Mouse (Mus musculus): Measurements from ENCODE around the gene Gstm1.
"Not testable (repeated sequence)": the region's sequence is repeated elsewhere in the genome, so short reads cannot be mapped to it uniquely, and the experiment has no call there.

Gene Gstm1

GRCm38 (mm10) chr3:108022650-108023049 is 4.9 kb upstream of the Gstm1 start:
- ChIA-PET CTCF (interaction anchor here in 1 of 4 experiments (0.8 kb wide), 1 partner anchor 22 kb away, joined by 3 read pairs; the partner anchor contains the start of gene Gstm4), POLR2A (interaction anchor here in 1 of 4 experiments (1.3 kb wide), 1 partner anchor 74 kb away, joined by 3 read pairs; no protein-coding TSS in a partner anchor)

GRCm38 (mm10) chr3:108020351-108021022 is 2.7 kb upstream of the Gstm1 start:
- POLR2A ChIA-PET, result interaction anchor here in 1 of 4 experiments (1.0 kb wide), 1 partner anchor 89 kb away, joined by 3 read pairs; the partner anchor contains the start of gene Gstm7
- CTCF ChIA-PET, result not testable (repeated sequence)

- ChIA-PET POLR2A (interaction anchor here in 2 of 4 experiments (0.6 to 2.0 kb wide), 2 partner anchors 54 to 71 kb away, joined by 3 to 7 read pairs; no protein-coding TSS in a partner anchor), CTCF (interaction anchor here in 2 of 4 experiments (0.8 to 2.5 kb wide), 4 partner anchors 12 to 152 kb away, joined by 3 to 21 read pairs (median 4); partner anchors contain the start of gene Gstm6 (in 1 of the 2))
Observed at GRCm38 (mm10) chr3:108019226-108019625, 1.5 kb upstream of the Gstm1 start.

- ChIA-PET POLR2A (interaction anchor here in 3 of 4 experiments (0.6 to 7.8 kb wide), 46 partner anchors 11 to 441 kb away, joined by 3 to 71 read pairs (median 7); partner anchors contain the start of genes Gstm2 (in 3 of the 3), Gstm6 (in 3 of the 3), Gstm7 (in 3 of the 3) and Gnai3 (in 2 of the 3)), CTCF (interaction anchor here (0.6 to 2.5 kb wide), 22 partner anchors 17 to 154 kb away, joined by 3 to 21 read pairs (median 4); partner anchors contain the start of genes Gstm7 (in 3 of the 4), Gstm4 (in 2 of the 4), Gstm6 (in 2 of the 4) and Gnai3 (in 1 of the 4))
Observed at GRCm38 (mm10) chr3:108018190-108018820, 532 bp upstream of the Gstm1 start.

GRCm38 (mm10) chr3:108016468-108016867 is 1.3 kb downstream of the Gstm1 start:
- ChIA-PET CTCF (interaction anchor here in 2 of 4 experiments (0.9 to 1.8 kb wide), 2 partner anchors 15 to 28 kb away, joined by 10 to 14 read pairs; partner anchors contain the start of gene Gstm4 (in 1 of the 2)), POLR2A (interaction anchor here in 3 of 4 experiments (1.0 to 7.8 kb wide), 23 partner anchors 11 to 184 kb away, joined by 3 to 71 read pairs (median 8); partner anchors contain the start of genes Gstm4 (in 2 of the 3), Gstm6 (in 2 of the 3), Gstm7 (in 2 of the 3) and Gstm2 (in 1 of the 3))

GRCm38 (mm10) chr3:108014974-108015346 is 2.8 kb downstream of the Gstm1 start:
- POLR2A ChIA-PET, result interaction anchor here in 3 of 4 experiments (0.5 to 7.8 kb wide), 6 partner anchors 10 to 309 kb away, joined by 3 to 71 read pairs (median 4); partner anchors contain the start of gene Gstm2 (in 1 of the 3)
- CTCF ChIA-PET, result no interaction called here

- ChIA-PET POLR2A (interaction anchor here in 3 of 4 experiments (1.0 to 7.8 kb wide), 15 partner anchors 11 to 131 kb away, joined by 3 to 71 read pairs (median 9); partner anchors contain the start of genes Gstm2 (in 2 of the 3), Gnai3 (in 1 of the 3), Gstm3 (in 1 of the 3) and Gstm4 (in 1 of the 3)), CTCF (interaction anchor here in 1 of 4 experiments (1.7 kb wide), 1 partner anchor 71 kb away, joined by 4 read pairs; the partner anchor contains the start of gene Gstm6)
Observed at GRCm38 (mm10) chr3:108014098-108014973, 3.4 kb downstream of the Gstm1 start.

- CTCF ChIA-PET, result interaction anchor here in 1 of 4 experiments (1.7 kb wide), 1 partner anchor 70 kb away, joined by 4 read pairs; the partner anchor contains the start of gene Gstm6
- POLR2A ChIA-PET, result interaction anchor here in 3 of 4 experiments (0.6 to 7.8 kb wide), 28 partner anchors 10 to 448 kb away, joined by 3 to 71 read pairs (median 6); partner anchors contain the start of genes Gstm2 (in 3 of the 3), Gnai3 (in 2 of the 3), Gstm3 (in 2 of the 3) and Gstm6 (in 2 of the 3)
Observed at GRCm38 (mm10) chr3:108013331-108013871, 4.4 kb downstream of the Gstm1 start.

- ChIA-PET CTCF (interaction anchor here in 1 of 4 experiments (0.7 kb wide), 1 partner anchor 28 kb away, joined by 3 read pairs; no protein-coding TSS in a partner anchor), POLR2A (interaction anchor here in 2 of 4 experiments (1.1 to 7.8 kb wide), 5 partner anchors 9 to 80 kb away, joined by 3 to 71 read pairs (median 24); partner anchors contain the start of genes Gstm3 (in 1 of the 2) and Gstm7 (in 1 of the 2))
Observed at GRCm38 (mm10) chr3:108011558-108011957, 6.2 kb downstream of the Gstm1 start.

GRCm38 (mm10) chr3:108010286-108010685 is 7.5 kb downstream of the Gstm1 start:
- POLR2A ChIA-PET, result interaction anchor here in 2 of 4 experiments (0.7 to 3.3 kb wide), 8 partner anchors 9 to 56 kb away, joined by 3 to 9 read pairs (median 4); partner anchors contain the start of genes Gstm2 (in 1 of the 2) and Gstm3 (in 1 of the 2)
- CTCF ChIA-PET, result no interaction called here

GRCm38 (mm10) chr3:108002021-108002420 is 15.8 kb downstream of the Gstm1 start:
- CTCF ChIA-PET, result interaction anchor here in 2 of 4 experiments (0.9 to 1.0 kb wide), 2 partner anchors 15 to 58 kb away, joined by 4 to 14 read pairs; partner anchors contain the start of gene Gstm6 (in 1 of the 2)

GRCm38 (mm10) chr3:107999491-107999890 is 18.3 kb downstream of the Gstm1 start:
- POLR2A ChIA-PET, result interaction anchor here in 1 of 4 experiments (2.8 kb wide), 1 partner anchor 14 kb away, joined by 15 read pairs; the partner anchor contains the start of gene Gstm2
- CTCF ChIA-PET, result no interaction called here

More at GRCm38 (mm10) chr3:108002021-108002420, 15.8 kb downstream of the Gstm1 start:
- POLR2A ChIA-PET, result interaction anchor here in 3 of 4 experiments (0.5 to 4.6 kb wide), 15 partner anchors 11 to 460 kb away, joined by 3 to 24 read pairs (median 4); partner anchors contain the start of genes Gstm2 (in 3 of the 3), Gstm3 (in 2 of the 3) and Csf1 (in 1 of the 3)

GRCm38 (mm10) chr3:107998591-107998990 is 19.2 kb downstream of the Gstm1 start:
- ChIA-PET POLR2A (interaction anchor here in 2 of 4 experiments (4.6 to 4.8 kb wide), 2 partner anchors 13 kb away, joined by 75 to 99 read pairs; partner anchors contain the start of gene Gstm2 (in 2 of the 2)), CTCF (no interaction called here)

GRCm38 (mm10) chr3:107996576-107996975 is 21.2 kb downstream of the Gstm1 start:
- CTCF ChIA-PET, result interaction anchor here (0.5 to 1.5 kb wide), 13 partner anchors 10 to 207 kb away, joined by 3 to 7 read pairs (median 4); partner anchors contain the start of genes Gstm2 (in 3 of the 4), Gstm1 (in 1 of the 4) and Gstm6 (in 1 of the 4)

GRCm38 (mm10) chr3:107995974-107996373 is 21.8 kb downstream of the Gstm1 start:
- CTCF ChIA-PET, result interaction anchor here in 3 of 4 experiments (0.5 to 2.3 kb wide), 10 partner anchors 10 to 207 kb away, joined by 3 to 10 read pairs (median 4); partner anchors contain the start of genes Gstm2 (in 3 of the 3), Gstm1 (in 1 of the 3) and Gstm6 (in 1 of the 3)
- POLR2A ChIA-PET, result interaction anchor here (0.6 to 4.8 kb wide), 52 partner anchors 9 to 663 kb away, joined by 3 to 99 read pairs (median 5); partner anchors contain the start of genes Gstm2 (in 4 of the 4), Gstm1 (in 3 of the 4), Gstm3 (in 3 of the 4) and Gstm4 (in 3 of the 4)

More at GRCm38 (mm10) chr3:107996576-107996975, 21.2 kb downstream of the Gstm1 start:
- POLR2A ChIA-PET, result interaction anchor here (0.6 to 4.8 kb wide), 51 partner anchors 8 to 663 kb away, joined by 3 to 99 read pairs (median 6); partner anchors contain the start of genes Gstm2 (in 4 of the 4), Gstm1 (in 3 of the 4), Gstm3 (in 3 of the 4) and Gstm6 (in 3 of the 4)

Measured in embryonic stem cell, embryonic (primary cell).